25 mouse cellular contexts compared by ENCODE assay signal in the genomic region with DNA sequence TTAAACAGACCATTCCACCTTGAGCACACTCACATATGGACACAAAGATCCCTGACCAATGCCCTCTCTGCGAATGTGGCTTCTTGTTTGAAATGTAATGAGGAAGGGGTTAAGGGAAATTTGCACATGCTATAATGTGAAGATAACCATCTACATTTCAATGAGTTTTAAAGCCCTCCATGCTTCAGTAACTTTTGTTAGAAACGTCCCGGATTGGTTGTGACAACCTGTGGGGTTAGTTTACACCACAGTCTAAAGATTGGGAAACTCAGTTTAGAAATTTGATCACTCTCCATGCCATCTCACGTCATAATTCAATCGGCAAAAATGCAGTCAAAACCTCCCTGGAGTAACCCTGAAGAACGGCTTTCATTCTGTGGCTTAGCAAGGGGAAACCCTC.
"Had no signal": no experiment of that assay in that cellular context is flagged by ENCODE, and none has a peak within 500 bp of the region (broad histone marks: within the 10 kb centered on the region; RNA-seq: fewer than 3 reads in every experiment).

No protein-coding gene starts in this region.

- H3K36me3 ChIP-seq: heart, embryonic 13.5 days; heart, embryonic 15.5 days; hindbrain, embryonic 13.5 days; hindbrain, embryonic 15.5 days; intestine, embryonic 15.5 days; limb, embryonic 13.5 days; limb, embryonic 15.5 days; liver, embryonic 12.5 days had no signal

- H3K27me3 ChIP-seq: hindbrain, embryonic 13.5 days; hindbrain, embryonic 15.5 days; intestine, embryonic 15.5 days; limb, embryonic 13.5 days; limb, embryonic 15.5 days; liver, embryonic 12.5 days had no signal

- DNase-seq: gastrocnemius, postnatal 14 days; gastrocnemius, postnatal 36 days; heart, adult 11 months; heart, adult 2 months; heart, postnatal 14 days; heart, postnatal 36 days; kidney, adult 18-20 months; kidney, adult 8-10 months; kidney, postnatal 14 days; layer of hippocampus, adult 9-11 months; layer of hippocampus, postnatal 36 days; left cerebral cortex, postnatal 4 days; lung, adult 18-20 months had no signal

- H3K9me3 ChIP-seq: heart, embryonic 13.5 days; heart, embryonic 15.5 days; hindbrain, embryonic 13.5 days; hindbrain, embryonic 15.5 days; intestine, embryonic 15.5 days; limb, embryonic 13.5 days; limb, embryonic 15.5 days; liver, embryonic 12.5 days had no signal

- H3K27ac ChIP-seq: heart, adult 2 months; heart, embryonic 13.5 days; heart, embryonic 15.5 days; hindbrain, embryonic 13.5 days; hindbrain, embryonic 15.5 days; hindbrain, postnatal 0 days; intestine, embryonic 15.5 days; kidney, postnatal 0 days; limb, embryonic 13.5 days; limb, embryonic 15.5 days; liver, embryonic 12.5 days; liver, embryonic 14.5 days had no signal

- H3K9ac ChIP-seq: heart, embryonic 13.5 days; heart, embryonic 15.5 days; hindbrain, embryonic 13.5 days; hindbrain, embryonic 15.5 days; intestine, embryonic 15.5 days; limb, embryonic 13.5 days; limb, embryonic 15.5 days; liver, embryonic 12.5 days; liver, embryonic 14.5 days had no signal

- H3K4me1 ChIP-seq: heart, embryonic 13.5 days; heart, embryonic 15.5 days; hindbrain, embryonic 15.5 days; intestine, embryonic 15.5 days; limb, embryonic 13.5 days; limb, embryonic 15.5 days; liver, embryonic 12.5 days had no signal

- H3K4me3 ChIP-seq: heart, adult 2 months; heart, embryonic 13.5 days; heart, embryonic 15.5 days; hindbrain, embryonic 13.5 days; hindbrain, embryonic 15.5 days; intestine, embryonic 15.5 days; limb, embryonic 13.5 days; limb, embryonic 15.5 days; liver, embryonic 12.5 days had no signal

- H3K4me2 ChIP-seq: heart, embryonic 11.5 days; heart, embryonic 13.5 days; heart, embryonic 15.5 days; hindbrain, embryonic 13.5 days; hindbrain, embryonic 15.5 days; intestine, embryonic 15.5 days; limb, embryonic 13.5 days; limb, embryonic 15.5 days; liver, embryonic 12.5 days had no signal

- ATAC-seq: hindbrain, postnatal 0 days; intestine, embryonic 15.5 days; liver, embryonic 12.5 days had no signal
